Mouse (Mus musculus) cerebellum, adult 2 months (tissue): ENCODE results near the gene Cdh22. TPM values are rescaled to one million over a fixed set of nuclear protein-coding genes. Genes with fewer than 3 reads are reported as not detected.
A peak's percentile ranks its signal among the peaks of the same experiment; 100 is the strongest.

ENCODE experiments used
- DNase-seq, 2 experiments: peaks; one replicate each; pipeline ENCODE4 v3.0.0; 2021
- H3K27ac ChIP-seq: fragments of 200-500 bp; 2 replicates; pipeline ENCODE4 v1.5.1; 2012; ENCODE audit warnings: low read length, control low read depth, inconsistent platforms; ENCODE audit not compliant: insufficient read depth
- H3K27me3 ChIP-seq: fragments of 200-500 bp; 2 replicates; pipeline ENCODE4 v1.6.1; 2012; ENCODE audit warnings: inconsistent platforms, mild to moderate bottlenecking, low read length, moderate library complexity; ENCODE audit not compliant: control insufficient read depth, insufficient read depth
- H3K4me1 ChIP-seq: fragments of 200-500 bp; 2 replicates; pipeline ENCODE4 v1.6.1; 2011; ENCODE audit warnings: low read length; ENCODE audit not compliant: control insufficient read depth, insufficient read depth
- H3K4me3 ChIP-seq: fragments of 200-500 bp; replicated peaks from 2 replicates; pipeline ENCODE3; 2011; ENCODE audit warnings: mild to moderate bottlenecking, low read depth, low read length, control low read depth; ENCODE audit not compliant: insufficient read depth
- CTCF ChIP-seq: fragments of 200-500 bp; IDR thresholded peaks from 2 replicates; pipeline ENCODE4 v1.5.1; 2011; ENCODE audit warnings: low read depth, mild to moderate bottlenecking, control low read depth, low read length, moderate library complexity, borderline replicate concordance; ENCODE audit not compliant: insufficient read depth
- POLR2A ChIP-seq: fragments of 200-500 bp; IDR thresholded peaks from 2 replicates; pipeline ENCODE4 v1.6.1; 2011; ENCODE audit warnings: low read length, control low read depth, borderline replicate concordance; ENCODE audit not compliant: insufficient read depth
- WGBS: fragments of 180-500 bp; shearing (Covaris S2); methylation state at CpG from one replicate; pipeline ENCODE4 v1.1.7; 2018; 5-methylcytosine and 5-hydroxymethylcytosine counted together
- polyA plus RNA-seq: library from polyadenylated mRNA; depleted of rRNA; stranded (reverse); fragments of >200 nt; gene quantifications from 2 replicates; pipeline ENCODE4 v1.2.3, GENCODE M21; 2012

Gene Cdh22
- polyA plus RNA-seq, 1 experiment, result 51.9 TPM

DNA sequence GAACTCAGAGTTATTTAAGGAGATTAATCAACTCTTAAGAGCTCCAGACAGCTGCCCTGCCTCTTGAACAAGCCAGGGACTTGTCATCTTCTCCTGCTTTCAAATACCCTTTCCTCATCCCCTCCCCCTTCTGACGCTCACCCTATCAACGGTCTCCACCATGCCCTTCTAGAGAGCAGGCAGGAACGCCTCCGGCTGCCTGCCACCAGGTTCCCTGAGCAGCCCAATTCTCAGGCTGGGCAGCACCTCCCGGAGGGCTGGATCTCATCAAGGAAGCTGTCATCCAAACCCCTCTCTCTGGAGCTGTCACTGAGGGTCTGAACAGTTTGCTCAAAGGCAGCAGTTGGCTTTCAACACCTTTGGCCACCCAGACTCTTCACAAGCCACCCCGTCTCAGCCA is 133.9 kb downstream of the Cdh22 start:
- TF ChIP-seq POLR2A, result no peak
- no peak for TF ChIP-seq CTCF
- no peak for DNase-seq
- Histone ChIP-seq H3K27ac (no peak overlapping the region), H3K27me3 (no peaks in the 10 kb centered on the region), H3K4me3 (no peak overlapping the region), H3K4me1 (no peaks in the 10 kb centered on the region)
- WGBS, result 51% methylated on average over 6 of the region's 6 CpGs

DNA sequence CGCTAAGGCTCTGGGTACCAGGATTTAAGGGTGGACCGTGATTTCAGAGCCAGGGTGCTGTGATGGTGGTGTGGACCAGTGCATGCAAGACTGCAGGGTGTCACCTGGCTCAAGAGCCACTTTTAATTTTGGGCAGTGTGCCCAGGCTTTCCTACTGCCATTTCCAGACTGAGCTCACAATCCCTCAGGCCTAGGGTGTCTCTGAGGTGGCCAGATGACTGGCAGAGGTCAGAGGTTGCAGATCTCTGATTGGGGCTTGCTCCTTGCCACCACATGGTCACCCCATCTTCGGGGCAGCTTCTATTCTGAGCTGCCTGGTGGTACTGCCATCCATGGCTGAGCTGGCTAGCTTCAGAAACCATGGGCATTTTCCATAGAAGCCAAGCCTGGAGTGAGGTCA is 135.8 kb downstream of the Cdh22 start:
- peak; percentile 19 to 41 for DNase-seq
- Histone ChIP-seq H3K4me3 (no peak overlapping the region), H3K27ac (no peak overlapping the region), H3K4me1 (no peaks in the 10 kb centered on the region), H3K27me3 (no peaks in the 10 kb centered on the region)
- TF ChIP-seq POLR2A (no peak), CTCF (no peak)
- 64% methylated on average over 3 of the region's 3 CpGs for WGBS

DNA sequence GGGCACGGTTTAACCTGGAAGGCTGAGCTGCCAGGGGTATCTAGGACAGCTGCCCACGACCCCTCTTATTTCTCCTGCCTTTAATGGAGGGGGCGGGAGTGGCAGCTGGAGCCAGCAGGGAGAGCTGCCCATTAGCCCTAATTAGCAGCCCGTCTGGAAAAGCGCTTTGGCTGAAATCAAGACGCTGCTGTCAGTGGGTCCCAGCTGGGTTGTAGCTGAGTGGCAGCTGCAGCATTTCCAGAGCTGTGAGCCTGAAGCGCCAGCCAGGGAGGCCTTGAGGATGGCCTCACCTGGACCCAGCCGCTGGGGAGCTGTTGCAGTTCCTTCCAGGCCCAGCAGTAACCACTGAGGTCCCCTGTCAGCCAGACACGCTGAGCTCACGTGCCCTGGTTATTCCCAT is 138.3 kb downstream of the Cdh22 start:
- no peak overlapping the region for H3K27ac ChIP-seq

DNA sequence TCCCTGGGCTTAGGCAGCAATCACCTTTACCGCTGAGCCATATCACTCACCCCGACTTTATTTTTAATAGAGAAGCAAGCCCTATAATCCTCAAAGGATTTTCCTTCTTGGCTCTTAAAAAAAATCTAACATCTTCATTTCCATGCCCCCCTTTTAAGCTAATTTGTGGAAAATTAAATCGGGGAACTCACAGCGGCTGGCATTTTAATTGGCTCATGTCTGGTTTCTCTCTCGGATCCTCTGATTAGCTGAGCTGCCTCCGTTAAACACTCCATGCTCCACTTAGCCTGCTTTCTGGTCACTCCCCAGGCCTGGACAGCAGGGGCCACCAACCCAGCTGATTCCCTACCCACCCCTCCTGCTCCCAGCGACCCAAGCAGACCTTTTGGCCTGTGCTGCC is 142.3 kb downstream of the Cdh22 start:
- TF ChIP-seq CTCF, result no peak
- TF ChIP-seq POLR2A, result no peak
- no peaks in the 10 kb centered on the region for H3K4me1 ChIP-seq
- no peak overlapping the region for H3K27ac ChIP-seq
- DNase-seq, result no peak
- H3K27me3 ChIP-seq, result no peaks in the 10 kb centered on the region
- WGBS, result 82% methylated on average over 7 of the region's 7 CpGs
- H3K4me3 ChIP-seq, result no peak overlapping the region

More for the DNA sequence above, 138.3 kb downstream of the Cdh22 start:
- H3K4me1 ChIP-seq, result no peaks in the 10 kb centered on the region
- no peak for TF ChIP-seq POLR2A
- TF ChIP-seq CTCF, result no peak
- WGBS, result 47% methylated on average over 10 of the region's 10 CpGs
- DNase-seq, result no peak
- no peaks in the 10 kb centered on the region for H3K27me3 ChIP-seq
- no peak overlapping the region for H3K4me3 ChIP-seq

DNA sequence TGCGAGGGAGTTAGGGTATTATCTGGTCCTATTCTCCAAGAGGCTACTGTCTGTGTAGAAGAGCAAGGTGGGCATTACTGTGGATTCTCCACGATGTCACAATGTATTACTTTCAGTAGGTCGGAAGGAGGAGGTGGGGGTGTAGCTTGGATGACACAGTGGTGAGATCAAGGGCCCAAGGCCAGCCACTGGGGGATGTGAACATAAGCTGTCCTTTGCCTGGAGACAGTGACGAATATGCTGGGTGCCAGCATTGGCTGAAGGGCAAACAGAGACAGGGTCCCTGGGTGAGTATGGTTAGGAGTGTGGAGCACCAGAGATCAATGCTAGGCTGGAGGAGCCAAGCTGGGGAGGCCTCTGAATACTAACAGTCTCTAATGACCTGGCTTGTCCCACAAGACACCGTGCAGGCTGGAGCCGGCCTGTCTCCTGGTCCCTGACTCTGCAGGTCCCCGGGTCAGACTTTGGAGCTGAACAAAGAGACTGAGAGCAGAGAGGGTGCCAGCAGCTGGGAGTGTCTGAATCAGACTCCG is 143.2 kb downstream of the Cdh22 start:
- Histone ChIP-seq H3K4me3 (no peak overlapping the region), H3K27me3 (no peaks in the 10 kb centered on the region), H3K27ac (no peak overlapping the region), H3K4me1 (no peaks in the 10 kb centered on the region)
- no peak for DNase-seq
- WGBS, result 58% methylated on average over 8 of the region's 8 CpGs
- TF ChIP-seq CTCF (no peak), POLR2A (no peak)

DNA sequence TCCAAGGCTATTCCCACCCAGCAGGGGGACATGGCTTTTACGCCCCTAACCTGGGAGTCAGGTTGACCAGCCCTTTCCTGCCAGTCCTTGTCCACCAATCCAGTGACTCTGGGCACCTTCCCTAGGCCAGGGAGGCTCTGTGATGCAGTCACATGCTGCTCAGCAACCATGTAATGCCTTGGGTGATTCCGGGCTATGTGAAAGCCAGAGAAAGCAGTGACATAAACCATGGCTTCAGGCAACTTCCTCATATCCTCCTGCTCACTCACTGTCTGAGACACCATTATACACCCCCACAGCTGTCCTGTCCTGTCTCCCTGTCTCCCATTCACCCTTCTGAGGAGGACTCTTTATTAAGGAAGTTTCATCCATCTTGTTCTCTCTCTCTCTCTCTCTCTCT is 144.0 kb downstream of the Cdh22 start, which contains the start of gene 1700025C18Rik:
TSS of gene 1700025C18Rik (minus strand) at position 101 of the 400 bp plus-strand sequence.
- DNase-seq, result no peak
- H3K4me1 ChIP-seq, result no peaks in the 10 kb centered on the region
- H3K4me3 ChIP-seq, result no peak within 1 kb of the TSS
- 86% methylated on average over 2 of the region's 2 CpGs for WGBS
- no peaks in the 10 kb centered on the region for H3K27me3 ChIP-seq
- TF ChIP-seq CTCF, result no peak
- no peak for TF ChIP-seq POLR2A
- H3K27ac ChIP-seq, result no peak within 1 kb of the TSS

DNA sequence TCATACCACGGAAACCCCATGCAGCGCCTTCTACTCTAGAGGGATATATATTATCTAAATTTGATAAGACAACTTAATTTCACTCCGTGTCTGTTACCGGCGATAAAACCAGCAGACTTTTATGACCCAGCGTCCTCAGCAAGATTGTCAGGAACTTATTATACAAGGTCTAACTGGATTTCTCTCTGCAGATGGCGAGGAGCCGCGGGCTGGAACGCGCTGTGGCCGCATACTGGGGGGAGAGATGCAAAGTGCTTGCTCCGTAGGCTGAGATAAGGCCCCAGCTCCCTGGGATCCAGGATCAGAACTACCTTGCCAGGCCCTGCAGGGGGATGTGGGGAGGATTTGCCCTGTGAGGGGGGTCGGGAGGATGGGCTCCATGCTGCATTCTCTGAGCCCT is 145.2 kb downstream of the Cdh22 start:
- no peak overlapping the region for H3K27ac ChIP-seq
- H3K4me1 ChIP-seq, result no peaks in the 10 kb centered on the region
- 61% methylated on average over 14 of the region's 14 CpGs for WGBS
- no peaks in the 10 kb centered on the region for H3K27me3 ChIP-seq
- no peak for DNase-seq
- TF ChIP-seq POLR2A, result no peak
- no peak for TF ChIP-seq CTCF
- no peak overlapping the region for H3K4me3 ChIP-seq

DNA sequence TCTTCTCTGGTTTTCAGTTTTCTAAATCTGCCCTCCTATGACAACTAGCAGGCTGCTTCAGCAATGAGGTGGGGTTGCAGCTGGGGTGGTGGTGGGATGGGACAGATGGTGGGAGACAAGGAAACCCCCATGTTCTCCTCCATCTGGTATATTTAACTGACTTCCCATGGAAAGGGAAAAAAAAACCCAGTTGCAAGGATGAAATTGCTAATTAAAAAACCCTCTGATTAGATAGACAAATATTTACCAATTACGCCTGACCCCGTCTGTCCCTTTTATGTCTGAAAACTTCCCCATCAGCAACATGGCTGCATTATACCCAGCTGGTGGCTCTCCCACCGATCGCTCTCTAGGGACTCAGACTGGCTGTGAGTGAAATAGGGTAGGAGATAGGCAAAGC is 148.0 kb downstream of the Cdh22 start:
- Histone ChIP-seq H3K4me1 (no peaks in the 10 kb centered on the region), H3K27ac (no peak overlapping the region), H3K27me3 (no peaks in the 10 kb centered on the region), H3K4me3 (no peak overlapping the region)
- TF ChIP-seq POLR2A (no peak), CTCF (no peak)
- 95% methylated on average over 4 of the region's 4 CpGs for WGBS
- no peak for DNase-seq

DNA sequence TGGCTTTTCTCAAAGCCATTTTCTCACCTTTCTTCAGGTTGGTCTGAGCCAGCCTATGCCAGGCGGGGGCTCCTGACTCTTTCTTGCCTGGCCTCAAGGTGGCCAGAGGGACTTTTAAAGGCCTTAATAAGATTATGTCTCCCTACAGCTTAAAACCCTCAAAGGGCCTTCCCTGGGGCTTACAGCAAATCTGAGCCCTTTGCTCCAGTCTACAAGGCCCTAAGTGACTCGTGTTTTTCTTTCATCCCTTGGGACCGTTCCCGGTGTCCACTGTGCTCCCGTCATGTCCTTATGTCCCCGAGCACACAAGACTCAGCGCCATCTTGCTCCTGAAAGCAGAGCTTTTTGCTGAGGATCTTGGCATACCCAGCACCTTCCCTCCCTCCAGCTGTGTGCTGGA is 153.4 kb downstream of the Cdh22 start:
- DNase-seq, result no peak
- 44% methylated on average over 7 of the region's 7 CpGs for WGBS
- no peak for TF ChIP-seq POLR2A
- TF ChIP-seq CTCF, result no peak
- Histone ChIP-seq H3K4me3 (no peak overlapping the region), H3K27ac (no peak overlapping the region), H3K27me3 (no peaks in the 10 kb centered on the region), H3K4me1 (no peaks in the 10 kb centered on the region; the same call in 1 of the 2 replicates)
